Mouse (Mus musculus) lung, adult 18-20 months (tissue): Measurements from ENCODE around the gene Pnrc2.
A peak's percentile ranks its signal among the peaks of the same experiment; 100 is the strongest.

Experiments
- DNase-seq, 2 experiments: peaks; one replicate each; pipeline ENCODE4 v3.0.0; 2022; ENCODE audit warnings: mixed read lengths in 2 of 2

The Pnrc2 gene

DNA sequence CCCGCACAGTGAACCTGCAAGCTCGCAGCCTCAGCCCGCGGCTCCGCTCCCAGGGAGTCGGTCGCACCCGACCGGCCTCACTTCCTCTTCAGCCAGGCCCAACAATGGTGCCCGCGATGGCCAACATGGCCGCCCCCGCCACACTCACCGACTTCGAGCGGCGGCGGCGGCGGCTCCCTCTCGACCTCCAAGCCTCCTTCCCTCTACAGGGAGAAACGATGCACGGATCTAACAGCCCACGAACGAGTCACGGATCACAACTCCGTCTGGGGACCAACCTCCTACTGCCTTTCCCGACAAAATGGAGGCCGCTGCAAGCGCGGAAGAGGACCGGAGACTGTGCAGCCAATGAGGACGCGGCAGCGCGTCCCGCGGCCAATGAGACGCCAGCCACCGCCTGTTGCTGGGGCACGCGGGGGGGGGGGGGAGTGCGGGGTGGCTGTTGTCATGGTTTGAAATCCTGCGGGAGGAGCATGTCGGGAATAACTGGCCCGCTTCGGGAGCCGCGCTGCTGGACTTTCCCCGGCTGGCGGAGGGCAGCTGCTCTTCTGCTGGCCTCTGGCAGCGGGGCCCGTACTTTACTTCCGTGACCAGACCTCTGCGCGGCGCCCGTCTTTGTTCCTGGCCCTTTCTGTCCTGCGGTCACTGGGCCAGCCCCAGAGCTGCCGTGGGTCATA is at the start of gene Pnrc2:
Gene Pnrc2, minus strand, starts transcription at position 325 of the 677 bp plus-strand sequence.
- peak; percentile 90 to 92 for DNase-seq

DNA sequence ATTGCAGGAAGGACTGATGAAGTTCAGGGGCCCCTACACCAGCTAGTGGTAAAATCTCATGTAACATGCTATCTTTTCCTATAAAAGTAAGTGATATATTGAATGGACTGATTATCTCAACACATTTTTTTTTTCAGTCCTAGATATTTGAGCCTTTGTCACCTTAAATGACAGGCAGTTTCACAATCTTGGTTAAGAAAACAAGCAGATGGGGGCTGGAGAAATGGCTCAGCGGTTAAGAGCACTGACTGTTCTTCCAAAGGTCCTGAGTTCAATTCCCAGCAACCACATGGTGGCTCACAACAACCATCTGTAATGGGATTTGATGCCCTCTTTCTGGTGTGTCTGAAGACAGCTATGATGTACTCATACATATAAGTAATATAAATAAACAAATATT is 48.5 kb upstream of the Pnrc2 start:
- DNase-seq = no peak

DNA sequence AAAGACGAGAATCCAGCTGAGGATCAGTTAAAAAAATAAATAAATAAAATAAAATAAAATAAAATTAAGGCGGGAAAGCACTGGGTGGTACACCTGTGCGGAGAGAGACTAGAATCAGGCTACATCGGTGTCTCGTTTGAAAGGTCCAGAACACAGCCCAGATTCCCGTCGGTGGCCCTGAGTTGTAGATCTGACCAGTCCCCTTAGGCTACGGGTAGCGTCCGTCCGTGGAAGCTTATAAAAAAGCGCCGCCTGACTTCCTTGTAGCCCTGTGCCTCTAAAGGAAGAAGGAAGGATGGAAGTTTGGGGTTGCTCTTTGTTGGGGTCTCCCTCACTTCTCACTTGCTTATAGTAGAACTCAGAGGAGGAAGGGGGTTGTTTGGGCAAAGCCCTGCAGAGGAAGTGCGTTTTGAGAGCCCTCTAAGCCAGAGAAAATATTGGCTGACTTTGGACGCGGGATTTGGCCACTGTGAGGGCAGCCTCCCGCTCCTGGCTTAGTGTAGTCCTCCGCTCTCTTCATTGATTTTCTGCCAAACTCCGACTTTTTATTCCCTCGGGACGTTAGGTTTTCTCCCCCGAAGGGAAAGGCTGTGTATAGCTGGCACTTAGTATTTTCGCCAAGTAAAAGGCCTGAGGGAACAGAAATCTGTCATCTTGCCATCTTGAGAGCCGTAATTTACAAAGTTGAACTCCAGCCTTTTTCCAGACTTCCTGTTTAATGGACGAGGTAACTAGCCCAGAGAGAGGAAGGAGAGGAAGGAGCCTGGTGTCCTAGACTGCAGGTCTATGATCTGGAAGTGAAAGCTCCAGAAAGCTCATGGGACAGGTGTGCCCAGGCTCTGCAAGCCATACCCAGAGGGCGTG is 47.8 kb upstream of the Pnrc2 start:
- peak; percentile 31 to 40 for DNase-seq

DNA sequence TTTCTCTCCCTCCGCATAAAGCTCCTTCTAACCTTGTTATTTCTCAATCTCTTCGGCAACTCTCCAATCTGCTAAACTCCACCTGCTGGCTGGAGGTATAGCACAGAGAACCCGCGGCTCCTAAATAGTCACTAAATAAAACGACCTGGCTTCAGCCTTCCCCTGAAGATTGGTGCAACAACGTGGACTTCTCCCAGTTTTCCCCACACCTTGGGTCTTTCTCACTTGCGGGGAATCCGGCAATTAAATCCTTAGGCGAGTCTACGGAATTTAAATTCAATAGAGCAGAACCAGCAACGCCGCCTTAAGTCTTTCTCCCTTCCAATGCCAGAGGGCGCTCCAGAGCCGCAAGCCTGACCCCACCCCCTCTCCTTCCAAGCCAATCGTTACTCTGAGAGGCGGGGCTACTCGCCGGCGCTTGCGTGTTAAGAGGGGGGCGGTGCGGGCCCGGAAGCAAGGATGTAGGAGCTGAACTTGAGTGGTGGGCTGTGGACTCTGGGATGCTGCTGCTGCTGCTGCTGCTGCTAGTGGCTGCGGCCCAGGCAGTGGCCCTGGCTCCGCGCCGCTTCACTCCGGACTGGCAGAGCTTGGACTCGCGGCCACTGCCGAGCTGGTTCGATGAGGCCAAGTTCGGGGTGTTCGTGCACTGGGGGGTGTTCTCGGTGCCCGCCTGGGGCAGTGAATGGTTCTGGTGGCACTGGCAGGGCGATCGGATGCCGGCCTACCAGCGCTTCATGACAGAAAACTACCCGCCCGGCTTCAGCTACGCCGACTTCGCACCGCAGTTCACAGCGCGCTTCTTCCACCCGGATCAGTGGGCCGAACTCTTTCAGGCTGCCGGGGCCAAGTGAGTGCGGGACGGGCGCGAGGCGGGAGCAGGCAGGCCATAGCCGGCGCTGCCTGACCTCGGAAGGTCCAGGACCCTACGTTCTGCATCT is 46.9 kb upstream of the Pnrc2 start, which contains the start of gene Fuca1:
Gene Fuca1, plus strand, starts transcription at position 432 of the 938 bp plus-strand sequence.
- DNase-seq = peak; percentile 96 to 97

DNA sequence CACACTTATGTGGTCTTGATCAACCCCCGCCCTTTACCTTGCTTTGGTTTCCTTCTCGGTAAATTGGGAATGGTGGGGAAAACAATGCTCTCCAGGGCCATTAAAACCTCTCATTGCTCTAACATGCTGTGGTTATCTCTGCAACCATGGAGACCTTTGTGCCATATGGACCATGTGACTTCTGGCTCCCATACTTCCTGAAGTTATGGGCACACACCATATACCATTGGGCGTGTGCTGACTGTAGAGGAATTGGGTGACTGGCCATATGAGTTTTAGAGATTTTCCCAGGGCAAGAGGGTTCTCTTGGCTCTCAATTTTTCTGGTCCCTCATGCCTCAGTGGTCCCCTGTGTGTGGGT is 45.6 kb upstream of the Pnrc2 start:
- DNase-seq = no peak

DNA sequence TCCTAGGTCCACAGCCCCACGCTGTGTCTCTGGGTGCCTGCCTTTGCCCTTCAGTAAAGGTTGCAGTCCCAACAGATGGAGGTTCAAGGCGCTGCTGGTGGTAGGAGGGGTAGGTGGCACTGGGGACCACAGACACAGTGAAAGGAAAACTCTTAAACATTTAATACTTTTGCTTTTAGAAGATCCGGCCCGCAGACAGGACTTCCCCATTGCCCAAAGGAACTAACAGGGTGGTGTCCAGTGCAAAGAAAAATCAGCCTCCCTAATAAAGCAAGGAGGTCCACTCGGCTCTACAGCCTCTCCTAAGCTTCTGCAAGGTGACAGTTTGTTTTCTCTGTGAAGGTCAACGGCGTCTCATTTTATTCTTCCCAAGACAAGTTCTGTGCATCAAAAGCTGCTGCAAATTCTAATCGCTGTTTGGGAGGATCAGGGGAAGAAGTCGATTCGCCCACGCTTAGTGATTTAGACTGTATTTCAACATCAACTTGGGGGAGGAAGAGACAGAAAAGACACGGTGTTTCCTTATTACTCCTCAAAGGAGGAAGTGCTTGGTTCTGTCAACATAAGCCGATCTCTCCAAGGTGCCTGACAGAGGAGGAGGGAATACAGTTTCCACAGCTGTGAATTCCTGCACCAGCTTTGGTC is 45.1 kb upstream of the Pnrc2 start:
- peak; percentile 29 to 48 for DNase-seq

DNA sequence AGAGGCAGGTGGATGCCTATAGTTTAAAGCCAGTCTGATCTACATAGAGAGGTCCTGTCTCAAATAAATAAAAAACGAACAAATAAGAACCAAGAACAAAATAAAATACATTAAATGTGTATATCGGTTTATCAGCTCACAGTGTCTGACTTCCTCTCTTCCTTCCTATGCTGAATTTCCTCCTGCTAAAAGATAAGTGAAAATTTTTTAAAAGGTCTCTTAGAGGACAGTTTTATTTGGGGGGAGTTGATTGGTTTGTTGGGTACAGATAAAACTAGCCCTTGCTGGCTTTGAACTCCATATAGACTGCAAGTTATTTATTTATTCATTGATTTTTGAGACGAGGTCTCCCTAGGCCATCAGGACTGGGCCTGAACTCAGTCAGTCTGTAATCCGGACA is 39.8 kb upstream of the Pnrc2 start:
- no peak for DNase-seq

DNA sequence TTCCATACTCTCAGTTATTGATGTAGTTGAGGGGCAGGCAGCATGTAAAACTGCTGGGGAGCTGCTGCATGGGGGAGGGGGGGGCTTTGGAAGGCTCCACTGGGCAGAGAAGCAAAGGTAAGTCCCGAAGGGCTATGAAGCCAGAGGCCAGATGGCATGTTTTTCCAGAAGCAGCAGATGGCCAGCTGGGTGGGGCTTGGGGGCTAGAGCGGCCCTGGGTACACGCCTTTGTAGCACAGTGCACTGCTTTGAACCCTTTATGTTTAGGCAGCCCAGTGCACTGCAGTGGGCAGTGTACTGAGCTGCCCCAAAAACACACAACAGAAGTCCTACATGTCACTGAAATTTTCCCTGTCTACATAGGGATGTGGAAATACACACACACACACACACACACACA is 39.2 kb upstream of the Pnrc2 start:
- no peak for DNase-seq

DNA sequence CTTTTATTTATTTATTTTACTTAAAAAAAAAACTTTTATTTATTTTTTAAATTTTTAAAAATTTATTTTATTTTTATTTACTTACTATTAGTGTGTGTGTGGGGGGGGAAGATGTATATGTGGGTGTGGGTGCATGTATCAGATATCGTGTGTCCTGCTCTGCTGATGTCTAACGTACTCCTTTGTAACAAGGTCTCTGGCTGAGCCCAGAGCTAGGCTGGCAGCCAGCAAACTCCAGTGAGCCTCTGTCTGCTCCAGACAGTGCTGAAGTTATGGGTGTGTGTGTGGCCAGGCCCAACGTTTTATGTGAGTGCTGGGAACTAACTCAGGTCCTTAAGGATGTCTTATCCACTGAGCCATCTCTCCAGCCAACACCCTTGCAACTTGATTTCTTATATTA is 38.5 kb upstream of the Pnrc2 start:
- no peak for DNase-seq

DNA sequence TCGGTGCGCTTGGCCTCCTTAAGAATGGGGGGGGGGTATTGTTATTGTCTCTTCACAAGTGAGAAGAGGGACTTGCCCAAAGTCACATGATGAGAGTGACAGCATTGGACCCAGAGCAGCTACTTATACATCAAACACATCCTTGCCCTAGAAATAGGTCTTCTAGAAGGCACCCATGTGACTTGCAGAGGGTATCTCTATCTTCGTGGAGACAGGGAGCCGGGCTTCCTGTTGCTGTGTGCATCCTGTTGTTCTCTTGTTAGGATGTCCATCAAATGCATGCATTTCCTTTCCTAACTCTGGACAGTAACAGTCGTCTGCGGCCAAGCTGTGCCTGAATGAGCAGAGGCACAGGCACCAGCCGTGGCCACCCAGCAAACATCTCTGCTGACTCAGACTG is 37.9 kb upstream of the Pnrc2 start:
- peak in 1 of 2 experiments; percentile 21 for DNase-seq

DNA sequence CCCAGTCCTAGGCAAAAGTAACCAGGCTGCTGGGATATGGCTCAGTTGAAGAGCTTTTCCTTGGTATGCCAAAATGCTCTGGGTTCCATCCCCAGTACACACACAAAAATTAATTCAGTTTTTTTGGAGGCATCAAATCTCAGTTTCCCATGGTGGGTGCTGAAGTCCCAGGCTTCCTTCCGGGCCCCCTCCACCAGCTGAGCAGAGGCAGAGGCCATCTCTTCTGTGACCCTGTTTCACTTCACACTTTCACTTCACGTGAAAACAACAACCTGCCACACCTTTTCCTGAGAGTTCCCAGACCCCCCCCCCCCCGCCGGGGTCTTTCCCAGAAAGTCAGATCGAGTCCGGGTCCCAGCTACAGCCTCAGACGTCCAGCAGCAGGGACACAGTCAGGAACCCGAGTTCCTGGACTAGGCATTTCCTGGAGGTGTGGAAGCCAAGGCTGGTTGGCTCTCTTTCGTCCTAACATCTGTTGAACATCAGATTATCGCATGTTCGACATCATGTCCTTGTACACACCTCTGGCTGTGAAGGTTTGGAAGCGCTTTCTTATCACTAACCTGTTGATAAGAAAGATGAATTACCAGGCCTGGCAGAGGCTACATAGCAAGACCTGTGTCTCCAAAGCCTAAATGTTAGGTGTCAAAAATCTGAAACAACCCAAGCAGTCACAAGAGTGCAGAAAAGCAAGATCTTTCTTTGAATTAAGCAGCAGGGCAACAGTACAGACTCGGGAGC is 35.8 kb upstream of the Pnrc2 start:
- DNase-seq = no peak

DNA sequence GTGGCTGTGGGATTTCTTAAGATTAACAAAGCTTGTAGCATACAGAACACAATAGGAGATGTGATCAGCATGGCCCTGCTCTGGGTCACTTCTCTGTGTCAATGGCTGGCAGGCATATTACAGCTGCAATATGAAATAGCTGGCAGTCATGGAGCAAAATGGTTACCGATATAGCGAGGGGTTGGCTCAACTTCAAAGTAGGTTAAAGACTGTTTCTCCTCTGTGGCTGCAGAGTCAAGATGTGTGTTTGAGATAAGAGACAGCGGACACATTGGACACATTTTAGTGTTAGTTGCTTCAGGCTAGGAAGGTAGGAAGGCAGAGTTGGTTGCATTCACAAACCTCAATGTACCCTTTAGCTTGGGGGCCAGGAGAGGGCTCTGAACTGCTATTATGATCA is 33.0 kb upstream of the Pnrc2 start:
- no peak for DNase-seq

DNA sequence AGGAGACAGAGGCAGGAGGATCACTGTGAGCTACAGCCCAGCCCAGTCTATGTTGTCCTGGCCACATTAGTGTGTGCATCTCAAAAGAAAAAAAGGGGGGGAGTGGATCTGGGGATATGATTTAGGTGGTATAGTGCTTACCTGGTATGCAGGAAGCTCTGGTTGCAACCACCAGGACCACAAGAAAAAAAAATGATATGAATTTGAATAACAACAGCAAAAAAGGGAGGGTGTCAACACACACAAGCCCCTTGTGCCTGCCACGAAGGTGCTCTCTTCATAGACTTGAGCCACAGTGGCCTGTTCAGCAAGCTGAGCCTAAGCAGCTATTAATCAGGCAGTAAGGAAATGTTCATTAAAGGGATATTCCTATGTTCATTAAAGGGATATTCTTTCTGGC is 31.2 kb upstream of the Pnrc2 start:
- no peak for DNase-seq

DNA sequence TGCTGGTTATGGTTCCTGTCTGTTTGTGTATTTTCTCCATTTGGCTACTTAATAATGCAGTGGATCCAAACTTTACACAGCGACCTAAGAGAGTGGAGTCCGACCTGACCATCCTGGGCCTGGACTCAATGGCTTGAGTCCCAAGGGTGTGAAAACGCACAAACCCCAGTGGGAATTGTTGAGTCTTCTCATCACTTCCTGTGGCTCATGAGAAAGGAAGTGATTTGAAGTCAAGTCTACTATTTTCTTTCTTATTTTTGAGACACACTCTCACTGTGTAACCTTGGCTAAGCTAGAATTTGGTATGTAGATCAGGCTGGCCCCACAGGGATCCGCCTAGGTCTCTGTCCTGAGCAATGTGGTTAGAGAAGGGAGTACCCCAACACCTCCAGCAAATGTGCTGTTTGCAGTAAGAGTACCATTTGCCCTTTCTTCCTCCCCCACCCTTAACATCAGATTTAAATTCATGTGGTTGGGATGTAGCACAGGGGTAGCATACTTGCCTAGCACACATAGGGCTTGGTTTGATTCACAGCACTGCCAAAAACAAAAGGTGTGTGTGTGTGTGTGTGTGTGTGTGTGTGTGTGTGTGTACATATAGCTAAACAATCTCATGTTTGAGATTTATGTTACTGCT is 29.1 kb upstream of the Pnrc2 start:
- DNase-seq = no peak

DNA sequence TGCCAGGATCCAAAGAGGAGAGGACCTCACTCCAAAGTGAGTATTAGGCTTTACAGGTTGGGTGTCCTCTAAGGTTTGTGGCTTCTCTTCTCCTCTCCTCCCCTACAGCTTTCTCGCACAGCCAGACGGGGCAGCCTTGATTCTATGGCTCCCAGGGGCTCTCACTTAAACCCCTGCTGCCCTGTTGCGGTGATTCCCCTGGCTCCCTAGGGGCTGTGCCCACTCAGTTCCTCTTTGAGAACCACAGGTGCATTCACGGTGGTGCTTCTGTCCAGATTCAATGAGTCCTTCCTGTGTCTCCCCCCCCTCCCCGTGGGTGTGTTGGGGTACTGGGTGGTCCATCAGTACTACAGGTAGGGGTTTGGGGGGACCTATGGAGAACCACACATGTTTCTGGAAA is 26.4 kb upstream of the Pnrc2 start:
- DNase-seq = no peak

DNA sequence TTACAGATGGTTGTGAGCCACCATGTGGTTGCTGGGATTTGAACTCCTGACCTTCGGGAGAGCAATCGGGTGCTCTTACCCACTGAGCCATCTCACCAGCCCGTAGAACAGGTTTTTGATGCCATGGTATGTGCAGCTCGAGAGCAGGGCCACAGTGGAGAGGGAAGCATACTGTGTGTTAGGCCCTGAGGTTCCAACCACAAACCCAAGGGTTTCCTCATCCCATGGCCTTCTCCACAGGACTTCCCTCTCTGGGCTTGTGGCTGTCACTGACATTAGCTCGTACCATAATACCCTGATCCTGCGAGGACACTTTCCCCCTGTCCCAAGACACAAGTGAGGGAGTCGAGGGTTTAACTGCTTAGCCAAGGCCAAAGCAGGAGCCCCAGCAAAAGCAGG is 25.4 kb upstream of the Pnrc2 start:
- no peak for DNase-seq

DNA sequence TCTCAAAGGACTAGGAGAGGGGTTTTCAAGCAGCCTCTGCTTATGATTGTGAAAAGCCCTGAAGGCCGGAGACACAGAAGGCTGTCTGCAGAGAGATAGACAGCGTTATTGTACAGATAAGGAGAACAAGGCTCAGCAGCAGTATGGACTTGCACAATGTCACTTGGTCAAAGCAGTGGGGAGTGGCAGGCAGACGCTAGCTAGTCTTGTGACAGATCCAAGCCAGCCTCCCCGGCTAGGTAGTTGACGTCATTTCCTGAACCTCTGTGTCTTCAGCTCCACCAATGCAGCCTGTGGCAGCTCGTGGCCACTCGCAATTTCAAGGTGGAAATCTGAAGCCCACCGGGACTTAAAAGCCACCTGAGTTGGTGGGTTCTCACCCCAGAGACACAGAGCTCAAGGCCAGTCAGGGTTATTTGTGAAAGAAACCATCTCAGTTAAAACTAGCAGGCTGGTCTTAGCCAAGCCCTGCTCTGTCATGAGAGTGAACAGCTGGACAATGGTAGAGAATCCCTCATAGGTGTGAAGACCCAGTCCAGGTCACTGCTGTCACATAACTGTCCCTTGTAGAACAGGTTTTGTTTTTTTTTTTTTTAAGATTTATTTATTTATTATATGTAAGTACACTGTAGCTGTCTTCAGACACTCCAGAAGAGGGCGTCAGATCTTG is 24.9 kb upstream of the Pnrc2 start:
- DNase-seq = peak; percentile 71 to 72

DNA sequence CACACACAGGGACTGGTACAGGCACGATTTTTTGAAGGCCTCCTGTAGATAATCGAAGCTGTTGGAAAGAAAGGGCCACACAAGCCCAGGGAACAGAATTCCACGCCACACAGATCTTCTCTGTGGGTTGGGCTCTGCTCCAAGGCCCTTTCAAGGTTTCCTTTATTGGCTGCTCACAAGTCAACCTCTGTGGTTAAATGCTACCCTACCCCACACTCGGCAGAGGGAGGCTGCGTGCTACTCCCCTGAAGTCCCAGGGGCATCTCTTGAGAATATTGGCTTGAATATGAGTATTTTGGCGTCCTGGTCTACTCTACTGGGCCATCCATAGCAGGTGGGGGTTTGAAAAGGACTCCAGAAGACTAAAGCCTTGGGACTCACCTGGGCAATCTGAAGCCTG is 22.5 kb upstream of the Pnrc2 start:
- DNase-seq = no peak

DNA sequence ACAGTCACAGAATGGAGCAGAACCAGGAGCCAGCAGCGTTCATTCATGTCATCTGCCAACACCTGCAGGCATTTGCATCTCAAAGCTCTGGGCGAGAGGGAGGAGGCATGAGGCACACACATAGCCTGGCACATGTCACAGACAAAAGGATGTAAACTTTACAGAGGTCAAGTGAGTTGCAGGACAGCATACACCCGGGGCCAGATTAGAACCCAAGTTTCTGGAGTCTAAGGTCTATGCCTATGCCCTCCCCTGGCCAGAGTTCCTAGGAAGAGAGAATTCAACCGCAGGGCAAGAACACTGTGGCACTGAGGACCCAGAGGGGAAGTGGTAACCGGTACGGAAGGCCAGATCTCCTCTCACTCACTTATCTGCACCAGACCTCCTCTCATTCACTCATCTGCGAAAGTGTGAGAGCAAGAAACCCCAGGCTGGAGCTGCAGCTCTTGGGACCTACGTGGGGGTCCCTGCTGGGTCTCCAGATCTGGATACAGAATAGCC is 21.5 kb upstream of the Pnrc2 start, which contains the start of gene Cnr2:
Gene Cnr2, plus strand, starts transcription at position 324 of the 501 bp plus-strand sequence.
- no peak for DNase-seq

DNA sequence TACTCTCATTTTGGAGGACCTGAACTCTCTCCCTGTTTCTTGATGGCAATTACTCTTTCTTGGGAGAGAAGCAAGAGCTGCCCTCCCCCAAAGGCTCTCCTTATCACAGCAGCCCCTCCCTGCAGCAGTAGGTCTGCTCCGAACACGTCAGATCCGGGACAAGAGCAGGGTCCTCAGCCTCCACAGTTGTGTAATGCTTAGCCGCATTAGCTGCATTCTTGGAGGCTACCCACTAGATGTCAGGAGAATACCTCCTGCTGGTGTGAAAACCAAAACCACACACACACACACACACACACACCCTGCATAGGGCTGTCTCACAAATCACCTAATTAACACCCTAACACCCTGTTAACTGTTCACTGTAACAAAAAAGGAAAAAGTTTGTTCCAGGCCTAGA is 19.2 kb upstream of the Pnrc2 start:
- no peak for DNase-seq

DNA sequence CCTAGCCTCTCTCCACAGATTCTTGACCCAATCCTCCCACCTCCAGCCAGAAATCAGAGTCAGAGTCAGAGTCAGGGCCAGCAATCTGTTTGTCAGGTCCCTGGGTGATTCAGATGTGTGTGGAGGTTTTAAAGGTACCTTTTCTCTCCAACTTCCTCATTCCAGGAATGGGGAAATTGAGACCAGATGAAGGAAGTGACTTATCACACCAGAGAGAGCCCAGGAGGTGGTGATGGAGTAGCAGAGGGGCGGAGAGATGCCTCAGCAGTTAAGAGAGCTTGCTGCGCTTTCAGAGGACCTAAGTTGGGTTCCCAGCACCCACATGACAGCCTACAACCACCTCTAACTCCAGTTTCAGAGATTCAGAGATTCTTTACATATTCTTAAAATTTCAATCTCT is 17.9 kb upstream of the Pnrc2 start:
- DNase-seq = no peak
